ENCODE assay signal across 18 mouse cellular contexts in the genomic region with DNA sequence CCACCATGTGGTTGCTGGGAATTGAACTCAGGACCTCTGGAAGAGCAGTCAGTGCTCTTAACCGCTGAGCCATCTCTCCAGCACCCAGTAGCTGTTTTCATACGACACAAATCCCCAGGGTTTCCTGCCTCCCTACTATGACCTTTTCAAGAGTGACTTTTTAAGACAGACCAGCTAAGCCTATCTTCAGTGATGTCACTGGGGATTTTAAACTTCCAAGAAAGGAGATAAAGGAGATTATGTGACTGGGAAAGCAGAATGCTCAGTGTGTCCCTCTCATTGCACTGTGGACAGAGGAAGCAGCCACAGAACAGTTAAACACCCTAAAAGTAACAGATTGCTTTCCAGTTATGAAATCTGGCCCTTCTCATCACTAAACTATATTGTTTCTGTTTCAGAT. TPM values are rescaled to one million over a fixed set of nuclear protein-coding genes. Genes with fewer than 3 reads are reported as not detected.
DNase-seq lines count a peak whose midpoint lies in the region.
"Had no signal": no experiment of that assay in that cellular context is flagged by ENCODE, and none has a peak within 500 bp of the region (broad histone marks: within the 10 kb centered on the region; RNA-seq: fewer than 3 reads in every experiment).

No protein-coding gene starts in this region.

- H3K27ac ChIP-seq in brown adipose tissue, adult 24 weeks (replicated peaks; ENCODE audit: low read depth, low read length): peak overlapping the region; percentile 84
- H3K27ac ChIP-seq: forebrain, embryonic 15.5 days; hindbrain, embryonic 14.5 days; limb, embryonic 13.5 days; liver, embryonic 12.5 days; midbrain, embryonic 13.5 days had no signal

- peak; percentile 14 for DNase-seq in adrenal gland, adult 2 months
- no peak for DNase-seq in adrenal gland, postnatal 4 days (ENCODE audit: low spot score in 2 of 2)
- DNase-seq in heart, adult 9 months (ENCODE audit: low spot score in 2 of 2): peak; percentile 47 to 60
- no peak for DNase-seq in heart, postnatal 4 days
- DNase-seq in retina, postnatal 1 day: peak; percentile 65
- DNase-seq in layer of hippocampus, postnatal 36 days: no peak
- DNase-seq in frontal cortex, postnatal 36 days (ENCODE audit: low spot score in 2 of 2): no peak
- DNase-seq: cerebellum, adult 9-10 months; kidney, adult 8-10 months; kidney, postnatal 14 days; lung, postnatal 14 days had no signal

- 0 out of 2 replicates have a peak overlapping the region, but pooled peaks have one; percentile 19 for H3K4me3 ChIP-seq in brown adipose tissue, adult 24 weeks (ENCODE audit: insufficient read depth, low read depth, low read length)
- H3K4me3 ChIP-seq: forebrain, embryonic 15.5 days; limb, embryonic 13.5 days; liver, embryonic 12.5 days; megakaryocyte, embryonic 14.5 days; midbrain, embryonic 13.5 days had no signal

- no peaks in the 10 kb centered on the region for H3K4me1 ChIP-seq in brown adipose tissue, adult 24 weeks (ENCODE audit: control insufficient read depth, insufficient read depth, insufficient read length, low read length)
- H3K4me1 ChIP-seq: forebrain, embryonic 15.5 days; limb, embryonic 13.5 days; midbrain, embryonic 13.5 days had no signal

RNA-seq across cellular contexts. Expression of a gene that starts 41.6 kb away (rescaled TPM):
- total RNA-seq in adrenal gland, adult 2 months (2021): 10 to 100 TPM; 21.2 to 33.0 TPM
- 1.8 and 2.5 TPM in 2 replicates for polyA plus RNA-seq in adrenal gland, adult 2 months (2012; rRNA removed)
- 10 to 100 TPM; 41.1 to 41.6 TPM for total RNA-seq in adrenal gland, postnatal 4 days (2021)
- 10 to 100 TPM; 40.4 to 43.0 TPM for total RNA-seq in heart, postnatal 4 days (2021)
- polyA plus RNA-seq in brown adipose tissue, adult 24 weeks (2012; ENCODE audit: insufficient read depth, insufficient read length, missing spikeins): 13.3 and 13.9 TPM in 2 replicates
- 10 to 100 TPM; 80.7 to 82.0 TPM for total RNA-seq in layer of hippocampus, postnatal 36 days (2021)

Comparison
In these comparisons a context has a peak if more than half of its experiments do, and no peak if none do; other contexts are left out.
1. DNase-seq: peak in adrenal gland, adult 2 months (single experiment), heart, adult 9 months (2 of 2) and retina, postnatal 1 day (single experiment); none in adrenal gland, postnatal 4 days (0 of 2), heart, postnatal 4 days (single experiment), layer of hippocampus, postnatal 36 days (0 of 2) and frontal cortex, postnatal 36 days (0 of 2).